Mouse (Mus musculus): ENCODE measurements around the gene Wdr86. TPM values are rescaled to one million over a fixed set of nuclear protein-coding genes. Genes with fewer than 3 reads are reported as not detected.
"Not testable (repeated sequence)": the region's sequence is repeated elsewhere in the genome, so short reads cannot be mapped to it uniquely, and the experiment has no call there.

The Wdr86 gene
- total RNA-seq, 4 experiments from 2014 or later, result 0.18 TPM; not detected in 3

GRCm38 (mm10) chr5:24733134-24733533, 2.6 kb upstream of the Wdr86 start:
- no peak for DNase-seq (ENCODE audit: low spot score in 2 of 2)

DNA sequence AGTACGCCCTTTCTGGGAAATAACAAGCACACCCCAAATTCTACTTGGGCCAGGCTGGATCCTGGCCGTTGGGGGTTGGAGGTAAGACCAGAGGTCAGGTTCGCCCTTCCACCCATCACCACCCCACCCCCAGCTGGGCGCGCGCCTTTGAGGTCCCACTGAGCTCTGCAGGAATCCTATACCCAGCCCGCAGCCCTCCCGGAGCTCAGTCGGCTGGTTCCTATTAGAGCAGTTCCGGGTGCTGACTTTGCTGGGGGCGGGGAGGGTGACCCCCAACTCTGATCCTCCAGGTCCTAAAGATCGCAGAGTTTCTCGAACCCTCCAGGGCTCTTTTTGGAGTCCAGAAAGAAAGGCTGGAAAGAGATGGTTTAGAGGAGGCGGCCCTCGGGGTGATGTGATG, 459 bp upstream of the Wdr86 start:
- DNase-seq (ENCODE audit: low spot score in 2 of 2), result no peak

- no peak for DNase-seq (ENCODE audit: low spot score in 2 of 2)
These were observed 585 bp downstream of the Wdr86 start for GRCm38 (mm10) chr5:24729797-24730487.

DNA sequence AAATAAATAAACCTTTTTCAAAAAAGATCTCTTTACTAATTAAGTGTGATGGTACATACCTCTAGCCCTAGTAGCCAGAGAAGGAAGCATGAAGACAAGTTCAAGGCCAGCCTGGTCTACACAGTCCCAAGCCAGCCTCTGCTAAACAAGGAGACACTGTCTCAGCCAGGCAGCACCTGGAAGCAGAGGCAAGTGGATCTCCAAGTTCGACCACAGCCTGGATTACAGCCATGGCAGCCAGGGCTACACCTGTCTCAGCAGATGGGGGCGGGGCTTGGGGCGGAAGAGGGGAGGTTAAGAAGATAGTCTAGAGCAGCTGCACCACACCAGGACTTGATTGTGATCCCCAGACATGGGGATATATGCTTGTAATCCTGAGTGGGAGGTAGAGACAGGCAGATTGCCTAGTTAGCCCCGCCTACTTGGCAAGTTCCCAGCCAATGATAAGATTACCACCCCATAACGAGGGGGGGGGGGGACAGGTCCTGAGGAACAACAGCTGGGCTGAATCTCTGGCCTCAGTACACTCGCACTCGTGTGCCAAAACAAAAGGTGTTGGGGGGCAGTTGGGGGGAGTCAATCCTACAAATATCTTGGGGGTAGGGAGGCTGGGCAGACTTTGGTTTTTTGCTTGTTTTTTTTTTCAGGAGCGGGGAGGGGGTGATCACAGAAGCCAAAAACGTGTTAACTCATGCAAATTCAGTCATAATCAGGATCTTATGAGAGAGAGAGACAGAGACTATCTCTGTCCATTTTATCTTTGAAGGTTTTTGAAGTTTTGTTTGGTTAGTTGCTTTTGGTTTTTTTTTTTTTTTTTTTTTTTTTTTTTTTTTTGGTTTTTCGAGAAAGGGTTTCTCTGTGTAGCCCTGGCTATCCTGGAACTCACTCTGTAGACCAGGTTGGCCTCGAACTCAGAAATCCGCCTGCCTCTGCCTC, 3.4 kb downstream of the Wdr86 start:
- no peak for DNase-seq (ENCODE audit: low spot score in 2 of 2)

- no peak for DNase-seq (ENCODE audit: low spot score in 2 of 2)
These were observed 4.6 kb downstream of the Wdr86 start for GRCm38 (mm10) chr5:24725897-24726296.

DNA sequence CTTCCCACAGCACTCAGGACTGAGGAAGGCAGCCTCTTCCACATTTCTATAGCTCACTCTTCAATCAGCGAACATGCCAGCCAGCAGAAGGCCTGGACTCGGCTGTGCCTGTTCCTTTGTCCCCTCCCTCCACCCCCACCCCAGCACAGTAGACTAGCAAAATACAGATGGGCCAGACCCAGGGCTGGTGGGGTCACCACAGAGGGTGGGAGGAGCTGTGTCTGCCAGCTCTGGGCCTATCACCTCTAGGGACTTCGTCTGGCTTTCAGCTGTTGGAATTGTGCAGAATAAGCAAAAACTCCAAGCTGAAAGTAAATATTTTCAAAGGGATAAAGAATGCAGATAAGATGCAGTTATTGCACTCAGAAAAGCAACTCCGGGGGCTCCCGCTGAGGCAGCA, 5.7 kb downstream of the Wdr86 start:
- no peak for DNase-seq (ENCODE audit: low spot score in 2 of 2)

GRCm38 (mm10) chr5:24724270-24724634, 6.3 kb downstream of the Wdr86 start:
- no peak for DNase-seq (ENCODE audit: low spot score in 2 of 2)

GRCm38 (mm10) chr5:24723527-24724269, 6.8 kb downstream of the Wdr86 start:
- DNase-seq (ENCODE audit: low spot score in 2 of 2), result no peak

DNA sequence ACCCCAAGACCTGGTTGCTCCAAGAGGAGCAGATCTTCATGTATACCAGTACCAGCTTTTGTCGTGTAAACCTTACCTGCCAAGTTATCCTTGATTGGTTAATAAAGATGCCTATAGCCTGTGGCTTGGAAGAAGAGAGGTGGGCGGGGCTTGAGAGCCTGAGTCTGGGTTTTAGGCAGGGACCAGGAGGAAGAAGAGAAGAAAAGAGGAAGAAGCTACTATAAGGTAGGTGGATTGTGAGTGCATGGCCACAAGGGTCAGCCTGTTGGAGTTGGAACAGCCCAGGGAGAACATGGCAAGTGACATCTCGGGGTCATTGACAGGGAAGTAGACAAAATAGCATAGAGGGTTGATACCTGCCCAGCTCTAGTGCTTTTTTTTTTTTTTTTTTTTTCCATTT, 10.7 kb downstream of the Wdr86 start:
- DNase-seq (ENCODE audit: low spot score in 2 of 2), result no peak

DNA sequence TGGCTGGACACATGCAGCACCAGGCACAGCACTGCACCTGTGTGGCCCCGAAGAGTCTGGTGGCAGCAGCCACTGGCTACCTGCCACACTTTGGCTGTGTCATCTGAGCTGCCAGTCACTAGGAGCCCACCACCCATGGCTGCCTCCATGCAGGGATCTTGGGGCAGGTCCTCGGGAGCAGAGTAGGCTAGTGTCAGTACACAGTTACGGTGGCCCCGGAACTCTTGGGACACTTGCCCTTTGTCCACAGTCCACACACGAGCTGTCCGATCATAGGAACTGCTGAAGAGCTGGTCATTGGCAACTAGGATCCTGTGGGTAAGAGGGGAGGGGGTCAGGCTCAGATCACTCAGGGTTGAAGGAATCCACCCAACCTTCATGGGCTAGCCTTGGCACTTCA, 12.5 kb downstream of the Wdr86 start:
- DNase-seq (ENCODE audit: low spot score in 2 of 2), result no peak

GRCm38 (mm10) chr5:24713987-24714386, 16.5 kb downstream of the Wdr86 start:
- no peak for DNase-seq (ENCODE audit: low spot score in 2 of 2)

DNA sequence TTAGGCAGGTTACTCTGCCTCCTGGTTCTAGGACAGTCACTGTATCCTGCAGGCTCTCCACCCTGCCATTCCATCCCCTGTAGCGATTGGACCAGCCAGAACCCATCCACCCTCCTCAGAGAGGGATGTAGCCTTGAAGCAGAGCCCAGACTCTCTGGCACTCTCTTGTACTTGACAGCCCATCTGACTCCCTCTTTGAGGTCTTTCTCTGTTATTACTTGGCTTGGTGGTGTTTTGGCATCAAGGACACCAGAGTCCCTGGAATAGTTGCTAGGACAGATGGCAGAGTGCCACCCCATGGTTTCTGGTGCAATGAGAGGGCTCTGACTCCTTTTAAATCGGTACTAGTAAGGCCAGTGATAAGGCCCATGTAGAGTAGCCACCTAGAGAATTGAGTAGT, 17.3 kb downstream of the Wdr86 start:
- no peak for DNase-seq (ENCODE audit: low spot score in 2 of 2)

DNA sequence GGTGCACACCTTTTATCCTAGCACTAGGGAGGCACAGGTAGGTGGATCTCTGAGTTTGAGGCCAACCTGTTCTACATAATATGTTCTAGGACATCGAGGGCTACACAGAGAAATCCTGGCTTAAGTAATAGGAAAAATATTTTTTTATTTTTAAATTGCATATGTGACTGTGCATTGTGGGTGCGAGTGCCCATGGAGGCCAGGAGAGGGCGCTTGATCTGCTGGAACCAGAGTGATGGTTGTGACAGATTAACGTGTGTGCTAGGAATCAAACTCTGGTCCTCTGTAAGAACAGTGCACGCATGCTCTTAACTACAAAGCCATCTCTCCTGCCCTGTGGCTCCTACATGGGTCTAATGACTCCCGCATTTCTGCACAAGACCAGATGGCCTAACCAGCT, 18.9 kb downstream of the Wdr86 start:
- DNase-seq (ENCODE audit: low spot score in 2 of 2), result no peak

DNA sequence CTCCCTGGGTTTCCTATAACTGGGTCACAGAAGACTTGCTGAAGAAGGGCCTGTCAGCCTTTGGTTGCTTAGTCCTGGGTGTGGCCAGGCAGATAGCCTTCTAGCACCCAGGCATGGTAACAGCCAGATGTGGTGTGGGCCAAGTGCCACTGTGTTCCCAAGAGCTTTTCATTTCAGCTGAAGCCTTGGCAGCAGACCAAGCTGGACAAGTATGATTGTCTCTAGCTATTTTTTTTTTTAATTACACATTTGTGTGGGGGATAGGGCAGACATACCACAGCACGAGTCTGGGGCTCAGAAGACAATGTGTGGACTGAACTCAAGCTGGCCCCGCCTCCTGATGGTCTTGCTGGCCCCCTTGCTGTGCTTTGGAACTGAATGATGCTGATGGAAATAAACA, 20.6 kb downstream of the Wdr86 start:
- DNase-seq (ENCODE audit: low spot score in 2 of 2), result peak in 1 of 2 experiments; percentile 17

DNA sequence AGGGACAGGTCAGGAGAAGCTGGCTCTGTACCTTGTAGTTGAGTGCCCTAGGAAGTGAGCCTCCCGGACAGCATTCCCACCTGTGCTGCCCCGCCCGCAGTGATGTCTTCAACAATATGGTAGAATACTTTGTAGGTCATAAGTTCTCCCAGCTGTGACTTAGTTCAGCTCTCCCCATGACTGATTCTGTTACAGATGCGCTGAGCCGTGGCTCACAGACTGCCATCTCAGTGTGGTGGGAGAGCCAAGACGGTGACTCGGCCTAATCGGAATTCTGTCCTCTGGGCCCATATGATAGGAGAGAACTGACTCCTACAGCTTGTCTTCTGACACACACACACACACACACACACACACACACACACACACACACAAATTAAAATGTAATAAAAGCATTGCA, 25.9 kb downstream of the Wdr86 start:
- no peak for DNase-seq (ENCODE audit: low spot score in 2 of 2)

DNA sequence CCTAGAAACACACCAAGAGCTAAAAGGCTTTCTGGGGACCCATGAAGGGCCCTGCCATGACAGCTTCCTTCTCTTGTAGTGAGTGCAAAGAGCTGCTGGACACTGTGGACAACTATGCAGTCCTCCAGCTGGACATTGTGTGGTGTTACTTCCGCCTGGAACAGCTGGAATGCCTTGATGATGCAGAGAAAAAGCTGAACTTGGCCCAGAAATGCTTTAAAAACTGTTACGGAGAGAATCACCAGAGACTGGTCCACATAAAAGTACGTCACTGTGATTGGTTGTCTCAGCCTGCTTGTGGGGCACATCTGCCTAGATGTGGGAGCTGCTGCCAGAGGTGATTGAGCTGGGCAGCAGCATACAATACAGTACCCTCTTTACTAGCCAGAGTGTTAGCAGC, 29.3 kb downstream of the Wdr86 start:
- DNase-seq (ENCODE audit: low spot score in 2 of 2), result no peak

DNA sequence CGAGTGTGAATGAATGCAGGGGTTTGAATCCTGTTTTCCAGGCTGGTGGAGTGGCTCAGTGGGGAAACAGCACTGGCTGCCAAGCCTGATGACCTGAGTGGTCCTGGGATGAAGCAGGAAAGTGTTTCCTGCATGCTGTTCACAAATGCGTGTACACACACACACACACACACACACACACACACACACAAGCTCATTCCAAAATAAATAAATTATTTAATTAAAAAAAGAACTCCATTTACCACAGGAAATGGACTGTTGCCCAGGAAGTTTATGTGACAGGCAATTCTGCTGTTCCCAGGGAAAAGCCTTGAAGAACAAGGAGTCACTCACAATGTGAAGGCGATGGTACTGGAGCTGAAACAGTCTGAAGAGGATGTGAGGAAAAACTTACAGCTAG, 33.8 kb downstream of the Wdr86 start:
- DNase-seq (ENCODE audit: low spot score in 2 of 2), result no peak

- no peak for DNase-seq (ENCODE audit: low spot score in 2 of 2)
These were observed 42.8 kb downstream of the Wdr86 start for GRCm38 (mm10) chr5:24687696-24688095.

GRCm38 (mm10) chr5:24686671-24687420, 43.7 kb downstream of the Wdr86 start:
- DNase-seq (ENCODE audit: low spot score in 2 of 2), result not testable (repeated sequence)

- DNase-seq (ENCODE audit: low spot score in 2 of 2), result no peak
These were observed 44.4 kb downstream of the Wdr86 start for GRCm38 (mm10) chr5:24686176-24686575.

DNA sequence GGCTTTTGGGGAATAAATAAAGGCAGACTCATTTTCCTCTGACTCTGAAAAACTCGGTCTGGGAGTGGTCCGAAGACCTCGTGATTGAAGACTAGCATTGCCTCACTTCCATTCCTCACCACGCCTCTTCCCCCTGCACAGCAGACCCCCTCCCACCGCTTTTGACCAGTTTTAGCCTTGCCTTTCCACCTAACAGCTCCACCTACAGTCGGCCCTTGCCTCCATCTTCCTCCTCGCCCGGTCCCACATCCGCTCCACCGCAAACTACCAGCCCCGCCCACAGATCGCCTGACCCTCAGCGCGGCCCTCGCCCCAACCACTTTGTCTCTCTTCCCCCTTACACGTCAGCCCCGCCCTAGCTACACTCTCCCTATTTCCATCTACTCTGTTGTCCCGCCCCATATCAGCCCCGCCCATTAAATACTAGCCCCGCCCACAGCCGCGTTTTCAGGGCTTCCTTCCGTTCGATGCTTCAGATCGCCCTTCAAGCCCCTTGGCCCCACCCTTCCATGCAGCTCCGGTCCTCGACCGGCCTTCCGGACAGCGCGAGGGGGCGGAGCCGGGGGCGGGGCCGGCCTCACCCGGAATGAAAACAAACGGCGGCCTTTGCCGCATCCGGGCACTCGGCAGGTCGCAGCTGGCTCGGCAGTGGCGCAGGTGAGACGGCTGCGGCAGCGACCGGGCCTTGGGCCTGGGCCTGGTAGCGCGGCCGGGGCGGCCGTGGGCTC, 45.0 kb downstream of the Wdr86 start, which contains the start of gene Nub1:
Nub1 (plus strand) TSS at position 167 of the 728 bp plus-strand sequence.
- peak; percentile 95 to 97 for DNase-seq (ENCODE audit: low spot score in 2 of 2)

All from gastrocnemius, adult 8-10 months (tissue).